ENCODE assay signal across 8 mouse cellular contexts in genomic region chr10:111103086-111103485, GRCm38 (mm10).
A peak's percentile ranks its signal among the peaks of the same experiment; 100 is the strongest.
DNase-seq lines count a peak whose midpoint lies in the region; ATAC-seq and TF ChIP-seq lines count a peak whose summit lies in the region.

No protein-coding gene starts in this region.

- TF ChIP-seq RAD21 in CH12.LX (IDR thresholded peaks at IDR 0.05; ENCODE audit: low read depth, low read length): no peak

- H3K79me2 ChIP-seq in CH12.LX (replicated peaks; ENCODE audit: control insufficient read depth, extremely low read depth, insufficient read depth, poor library complexity, severe bottlenecking): no peaks in the 10 kb centered on the region

- H3K9ac ChIP-seq in CH12.LX (ENCODE audit: insufficient read depth, low read depth): peak overlapping the region; percentile 48
- H3K9ac ChIP-seq in lung, embryonic 14.5 days: no peak overlapping the region
- no peak overlapping the region for H3K9ac ChIP-seq in midbrain, embryonic 13.5 days (replicated peaks)

- no peak for TF ChIP-seq CTCF in CH12.LX (conservative IDR thresholded peaks at IDR 0.05 in 1 of 2, IDR thresholded peaks at IDR 0.05 in 1 of 2; ENCODE audit: low read depth in 2 of 2, low read length in 2 of 2)
- TF ChIP-seq CTCF in lung, embryonic 14.5 days (IDR thresholded peaks at IDR 0.05; ENCODE audit: low read depth): no peak

- WGBS in lung, embryonic 14.5 days: 76% methylated on average over 14 of the region's 14 CpGs
- WGBS in midbrain, embryonic 13.5 days: 91% methylated on average over 14 of the region's 14 CpGs

- 0 out of 2 replicates have a peak, but pooled peaks have one; percentile 21 for ATAC-seq in lung, embryonic 14.5 days (ENCODE audit: insufficient read depth)
- ATAC-seq in midbrain, embryonic 13.5 days: no peak

- peak overlapping the region; percentile 36; the same call in 1 of the 2 replicates for H3K27ac ChIP-seq in CH12.LX (ENCODE audit: insufficient read depth, low read depth)
- no peak overlapping the region for H3K27ac ChIP-seq in lung, embryonic 14.5 days (ENCODE audit: low read depth)
- H3K27ac ChIP-seq in midbrain, embryonic 13.5 days: no peak overlapping the region

- H3K4me3 ChIP-seq in CH12.LX (replicated peaks in 1 of 3; ENCODE audit: low read depth in 2 of 3, low read length in 2 of 3, poor library complexity in 1 of 3): peak overlapping the region; percentile 34 to 50 (median 44)
- no peak overlapping the region for H3K4me3 ChIP-seq in lung, embryonic 14.5 days (ENCODE audit: low read depth, low read length)
- no peak overlapping the region for H3K4me3 ChIP-seq in midbrain, embryonic 13.5 days (replicated peaks)

- peak overlapping the region; percentile 89 for H3K4me2 ChIP-seq in CH12.LX (ENCODE audit: insufficient read depth, low read depth, poor library complexity, severe bottlenecking)
- peak overlapping the region; percentile 32; the same call in 1 of the 2 replicates for H3K4me2 ChIP-seq in lung, embryonic 14.5 days
- H3K4me2 ChIP-seq in midbrain, embryonic 13.5 days (replicated peaks): no peak overlapping the region

- dilution Hi-C loops in CH12.LX (cut with MboI; ENCODE audit: extremely low pct_ligation_motif_present, extremely low pct_unique_long_range_greater_than_20kb, low sequenced_read_pairs): no loop called here

- H3K27me3 ChIP-seq in CH12.LX (replicated peaks): peaks cover 2% of the 10 kb centered on the region
- H3K27me3 ChIP-seq in lung, embryonic 14.5 days (ENCODE audit: insufficient read depth, low read length): no peaks in the 10 kb centered on the region
- no peaks in the 10 kb centered on the region for H3K27me3 ChIP-seq in midbrain, embryonic 13.5 days

- H3K9me3 ChIP-seq in CH12.LX (replicated peaks; ENCODE audit: low read length): peaks cover 4% of the 10 kb centered on the region
- H3K9me3 ChIP-seq in lung, embryonic 14.5 days (ENCODE audit: low read depth, low read length): no peaks in the 10 kb centered on the region
- H3K9me3 ChIP-seq in midbrain, embryonic 13.5 days: no peaks in the 10 kb centered on the region

- DNase-seq in adrenal gland, adult (ENCODE audit: inconsistent age in 2 of 2, low spot score in 1 of 2): peak; percentile 60 to 76
- no peak for DNase-seq in adrenal gland, postnatal 4 days (ENCODE audit: low spot score in 2 of 2)
- DNase-seq in CH12.LX (ENCODE audit: extremely low read depth): peak; percentile 82
- peak; percentile 60 for DNase-seq in heart, adult 8-10 months (ENCODE audit: low spot score)
- peak; percentile 30 for DNase-seq in lung, embryonic 14.5 days
- DNase-seq in right cerebral cortex, adult 18-20 months: no peak
- no peak for DNase-seq in layer of hippocampus, adult 9-11 months

- no peaks in the 10 kb centered on the region for H3K36me3 ChIP-seq in CH12.LX (replicated peaks in 1 of 2; ENCODE audit: control insufficient read depth in 1 of 2, insufficient read depth in 1 of 2, low read length in 1 of 2)
- no peaks in the 10 kb centered on the region for H3K36me3 ChIP-seq in lung, embryonic 14.5 days (ENCODE audit: insufficient read depth)
- no peaks in the 10 kb centered on the region for H3K36me3 ChIP-seq in midbrain, embryonic 13.5 days

- no peak for TF ChIP-seq EP300 in CH12.LX (IDR thresholded peaks at IDR 0.05; ENCODE audit: low read length)

- TF ChIP-seq POLR2A in CH12.LX (IDR thresholded peaks at IDR 0.05; ENCODE audit: low read depth, low read length): no peak

- peaks cover 0 to 25% of the 10 kb centered on the region in 2 experiments; a peak in 3 of 4 replicates for H3K4me1 ChIP-seq in CH12.LX (ENCODE audit: control insufficient read depth in 1 of 2, insufficient read depth in 2 of 2)
- no peaks in the 10 kb centered on the region for H3K4me1 ChIP-seq in lung, embryonic 14.5 days (ENCODE audit: insufficient read depth)
- peaks cover 11% of the 10 kb centered on the region for H3K4me1 ChIP-seq in midbrain, embryonic 13.5 days (replicated peaks)

- in situ Hi-C loops in CH12.LX (cut with MboI; ENCODE audit: low pct_ligation_motif_present, low pct_unique_long_range_greater_than_20kb, low sequenced_read_pairs): loop anchor here (25.0 kb wide), 1 partner anchor 534 kb away; no protein-coding TSS in a partner anchor

TF ChIP-seq in CH12.LX, 34 proteins besides CTCF, POLR2A, EP300 and RAD21:
- TF ChIP-seq MAFK (IDR thresholded peaks at IDR 0.05; ENCODE audit: insufficient replicate concordance, low read length): 0 out of 2 replicates have a peak, but pooled peaks have one; percentile 53
- TF ChIP-seq ELF1 (IDR thresholded peaks at IDR 0.05; ENCODE audit: low read depth, low read length): peak; percentile 53; the same call in 1 of the 2 replicates
- no peak for TF ChIP-seq CHD1 (IDR thresholded peaks at IDR 0.05; ENCODE audit: low read depth, low read length)
- 0 out of 2 replicates have a peak, but pooled peaks have one; percentile 25 for TF ChIP-seq TCF12 (IDR thresholded peaks at IDR 0.05; ENCODE audit: low read depth, low read length)
- TF ChIP-seq MXI1 (IDR thresholded peaks at IDR 0.05; ENCODE audit: low read depth, low read length): peak; percentile 64; the same call in 1 of the 2 replicates
- TF ChIP-seq ETS1 (conservative IDR thresholded peaks at IDR 0.05; ENCODE audit: low read depth, low read length): peak; percentile 87
- TF ChIP-seq MYC (IDR thresholded peaks at IDR 0.05; ENCODE audit: low read depth, low read length): peak; percentile 60; the same call in 1 of the 2 replicates
- peak; percentile 71; the same call in 1 of the 2 replicates for TF ChIP-seq SIN3A (IDR thresholded peaks at IDR 0.05; ENCODE audit: low read length)
- TF ChIP-seq E2F4 (IDR thresholded peaks at IDR 0.05; ENCODE audit: insufficient replicate concordance, low read depth, low read length): no peak
- TF ChIP-seq BHLHE40 (IDR thresholded peaks at IDR 0.05; ENCODE audit: low read depth, low read length): peak; percentile 94
- TF ChIP-seq JUND (conservative IDR thresholded peaks at IDR 0.05; ENCODE audit: low read depth, low read length): 0 out of 2 replicates have a peak, but pooled peaks have one; percentile 28

Comparison
In these comparisons a context has a peak if more than half of its experiments do, and no peak if none do; other contexts are left out.
1. DNase-seq: peak in adrenal gland, adult (2 of 2), CH12.LX (single experiment), heart, adult 8-10 months (single experiment) and lung, embryonic 14.5 days (single experiment); none in adrenal gland, postnatal 4 days (0 of 2), right cerebral cortex, adult 18-20 months (single experiment) and layer of hippocampus, adult 9-11 months (single experiment).
2. H3K4me3 ChIP-seq: peak in CH12.LX (3 of 3); none in lung, embryonic 14.5 days (single experiment) and midbrain, embryonic 13.5 days (single experiment).